Mouse (Mus musculus) liver, adult 2 months (tissue): ENCODE data around the gene Epn2.

ENCODE experiments used
- CTCF ChIP-seq: fragments of 200-500 bp; IDR thresholded peaks from 2 replicates; pipeline ENCODE4 v1.5.1; 2011; ENCODE audit warnings: low read depth, low read length, control low read depth
- POLR2A ChIP-seq: fragments of 200-500 bp; IDR thresholded peaks from 2 replicates; pipeline ENCODE4 v1.6.1; 2011; ENCODE audit warnings: low read length, control low read depth; ENCODE audit not compliant: insufficient read depth; ENCODE audit errors: extremely low read depth

GRCm38 (mm10) chr11:61478788-61479187, 100.7 kb downstream of the Epn2 start:
- no peak for TF ChIP-seq CTCF
- TF ChIP-seq POLR2A = no peak
